Mouse (Mus musculus) common myeloid progenitor, adult 5-6 weeks (primary cell): ENCODE results near the gene Cntnap2. TPM values are rescaled to one million over a fixed set of nuclear protein-coding genes. Genes with fewer than 3 reads are reported as not detected.
"Not testable (repeated sequence)": the region's sequence is repeated elsewhere in the genome, so short reads cannot be mapped to it uniquely, and the experiment has no call there.

Experiments
- ATAC-seq: replicated peaks from 2 replicates; pipeline ENCODE4 v1.8.0; 2016; ENCODE audit warnings: low read depth, mild to moderate bottlenecking, moderate TSS enrichment, inconsistent platforms; ENCODE audit not compliant: poor library complexity, severe bottlenecking
- total RNA-seq: library from RNA; stranded (forward); fragments of 200-1000, 187-1606 nt; gene quantifications from 2 replicates; pipeline ENCODE4 v1.2.3, GENCODE M21; 2017

Gene Cntnap2
- total RNA-seq, 1 experiment from 2014 or later = not detected

GRCm38 (mm10) chr6:47049051-47049450 is 1989.9 kb downstream of the Cntnap2 start:
- no peak for ATAC-seq

- ATAC-seq = no peak
Measured at GRCm38 (mm10) chr6:47050319-47051222, 1991.4 kb downstream of the Cntnap2 start.

- ATAC-seq = no peak
Measured at GRCm38 (mm10) chr6:47061341-47061740, 2002.2 kb downstream of the Cntnap2 start.

- ATAC-seq = no peak
Measured at GRCm38 (mm10) chr6:47089998-47090397, 2030.8 kb downstream of the Cntnap2 start.

- ATAC-seq = no peak
Measured at GRCm38 (mm10) chr6:47104951-47105350, 2045.8 kb downstream of the Cntnap2 start.

GRCm38 (mm10) chr6:47109582-47110220 is 2050.5 kb downstream of the Cntnap2 start:
- ATAC-seq = no peak

GRCm38 (mm10) chr6:47134063-47134462 is 2074.9 kb downstream of the Cntnap2 start:
- peak; percentile 65; the same call in 1 of the 2 replicates for ATAC-seq

GRCm38 (mm10) chr6:47153018-47153417 is 2093.9 kb downstream of the Cntnap2 start:
- peak; percentile 68 for ATAC-seq

- ATAC-seq = peak; percentile 84
Measured at GRCm38 (mm10) chr6:47174580-47175294, 2115.6 kb downstream of the Cntnap2 start.

GRCm38 (mm10) chr6:47175356-47176156 is 2116.4 kb downstream of the Cntnap2 start:
- peak; percentile 76 for ATAC-seq

GRCm38 (mm10) chr6:47176157-47176555 is 2117.0 kb downstream of the Cntnap2 start:
- 0 out of 2 replicates have a peak, but pooled peaks have one; percentile 9 for ATAC-seq

- not testable (repeated sequence) for ATAC-seq
Measured at GRCm38 (mm10) chr6:47181372-47181771, 2122.2 kb downstream of the Cntnap2 start.

GRCm38 (mm10) chr6:47182252-47182651 is 2123.1 kb downstream of the Cntnap2 start:
- ATAC-seq = no peak

- no peak for ATAC-seq
Measured at GRCm38 (mm10) chr6:47182756-47183155, 2123.6 kb downstream of the Cntnap2 start.

GRCm38 (mm10) chr6:47183850-47184249 is 2124.7 kb downstream of the Cntnap2 start:
- ATAC-seq = not testable (repeated sequence)

- ATAC-seq = peak; percentile 82
Measured at GRCm38 (mm10) chr6:47188193-47188592, 2129.0 kb downstream of the Cntnap2 start.

GRCm38 (mm10) chr6:47188596-47188995 is 2129.4 kb downstream of the Cntnap2 start:
- ATAC-seq = not testable (repeated sequence)

- ATAC-seq = no peak
Measured at GRCm38 (mm10) chr6:47190282-47190681, 2131.1 kb downstream of the Cntnap2 start.

GRCm38 (mm10) chr6:47191277-47191800 is 2132.2 kb downstream of the Cntnap2 start:
- peak; percentile 37; the same call in 1 of the 2 replicates for ATAC-seq
